Mouse (Mus musculus) right cerebral cortex, postnatal 4 days (tissue): ENCODE measurements around the gene Kcnh8.

Experiments used
- DNase-seq: peaks from one replicate; pipeline ENCODE4 v3.0.0-alpha.2; 2022

Gene Kcnh8

GRCm38 (mm10) chr17:52602093-52602780, at the start of gene Kcnh8:
Gene Kcnh8 (plus strand): TSS chr17:52602709.
- DNase-seq: peak; percentile 55

DNA sequence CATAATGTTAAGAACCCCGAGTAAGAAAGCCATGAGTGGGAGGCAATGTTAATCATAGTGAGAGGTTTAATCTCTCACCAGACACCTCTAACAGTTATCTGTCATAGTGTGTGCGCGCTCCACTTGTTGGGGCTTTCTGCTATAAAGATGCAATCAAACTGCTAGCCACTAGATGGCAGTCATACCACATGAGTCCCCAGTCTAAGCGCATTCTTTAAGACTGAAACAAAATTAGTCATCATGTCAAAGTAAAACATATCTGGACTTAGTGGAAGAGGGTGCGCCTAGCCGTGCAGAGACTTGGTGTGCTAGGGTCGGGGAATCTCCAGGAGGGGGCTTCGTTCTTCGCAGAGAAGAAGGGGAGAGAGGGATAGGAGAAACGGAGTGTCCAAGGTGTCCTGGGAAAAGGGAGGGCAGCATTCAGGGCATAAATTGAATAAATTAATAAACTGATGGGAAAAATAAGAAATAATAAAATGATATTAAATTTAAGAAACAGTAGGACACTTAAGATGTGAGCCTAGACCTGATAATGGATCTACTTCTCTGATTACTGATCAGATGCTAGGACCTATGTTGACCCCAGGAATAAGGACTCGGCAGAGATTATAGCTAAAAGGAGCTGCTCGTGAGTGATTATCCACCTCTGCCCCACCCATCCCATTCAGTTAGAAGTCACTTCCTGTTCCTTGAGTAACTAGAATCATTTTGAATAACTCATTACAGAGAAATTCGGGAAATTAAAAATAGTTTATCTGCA, 42.4 kb upstream of the Kcnh8 start:
- peak; percentile 41 for DNase-seq

DNA sequence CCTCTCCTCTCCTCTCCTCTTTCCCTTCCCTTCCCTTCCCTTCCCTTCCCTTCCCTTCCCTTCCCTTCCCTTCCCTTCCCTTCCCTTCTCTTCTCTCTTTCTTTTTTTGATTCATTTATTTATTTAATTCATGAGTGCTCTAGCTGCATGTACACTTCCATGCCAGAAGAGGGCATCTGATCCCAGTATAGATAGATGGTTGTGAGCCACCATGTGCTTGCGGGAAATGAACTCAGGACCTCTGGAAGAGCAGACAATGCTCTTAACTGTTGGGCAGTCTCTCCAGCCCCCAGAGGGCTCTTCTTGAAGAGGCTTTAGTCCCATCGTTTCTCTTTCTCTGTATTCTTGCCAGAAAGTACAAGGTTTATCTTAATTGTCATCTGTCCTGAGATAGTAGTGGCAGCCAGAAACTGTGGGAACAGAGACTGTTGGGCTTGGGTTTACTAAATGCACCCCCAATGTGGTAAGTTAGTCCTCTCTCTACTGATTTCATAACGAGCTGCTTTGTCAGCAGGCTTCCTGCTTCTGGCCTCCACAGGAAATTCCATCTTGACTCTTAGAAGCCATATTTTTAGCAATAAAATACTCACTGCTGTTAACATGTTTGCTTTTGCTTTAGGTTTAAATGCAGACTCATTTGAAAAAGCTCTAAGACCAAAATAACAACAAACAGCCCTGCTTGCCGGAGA, 36.9 kb upstream of the Kcnh8 start:
- DNase-seq: no peak

DNA sequence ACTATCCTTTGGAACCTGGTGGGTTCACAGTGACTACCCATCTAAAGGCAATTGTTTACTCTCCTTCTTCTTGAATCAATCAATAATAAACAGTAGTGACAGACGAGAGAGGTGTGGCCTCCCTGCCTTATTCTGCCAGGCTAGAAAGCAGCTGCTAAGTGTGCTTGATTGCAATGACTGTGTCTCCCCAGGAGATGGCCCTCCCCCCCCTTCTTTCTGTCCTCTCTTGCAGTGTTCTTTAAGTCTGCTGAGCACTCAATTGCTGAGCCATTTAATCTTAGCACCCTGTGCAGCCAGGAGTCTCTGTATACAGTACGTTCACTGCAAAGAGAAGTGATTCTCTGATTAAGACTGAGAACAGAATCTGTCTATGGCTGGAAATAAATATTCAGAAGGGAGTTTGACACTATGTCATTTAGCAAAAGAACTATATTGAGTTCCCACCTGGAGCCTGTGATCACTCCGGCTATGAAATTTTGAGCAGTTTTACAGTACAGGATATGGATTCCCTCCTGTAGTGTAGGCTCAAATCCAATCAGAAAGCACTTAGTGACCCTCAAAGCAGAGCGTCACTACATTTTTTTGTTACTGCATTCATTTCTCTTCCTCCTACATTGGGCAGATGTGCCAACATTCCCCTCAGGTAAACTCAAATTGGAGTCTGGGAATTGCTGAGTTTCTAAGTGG, 32.8 kb upstream of the Kcnh8 start:
- peak; percentile 37 for DNase-seq

- no peak for DNase-seq
These were observed 30.3 kb upstream of the Kcnh8 start for GRCm38 (mm10) chr17:52572229-52572628.

DNA sequence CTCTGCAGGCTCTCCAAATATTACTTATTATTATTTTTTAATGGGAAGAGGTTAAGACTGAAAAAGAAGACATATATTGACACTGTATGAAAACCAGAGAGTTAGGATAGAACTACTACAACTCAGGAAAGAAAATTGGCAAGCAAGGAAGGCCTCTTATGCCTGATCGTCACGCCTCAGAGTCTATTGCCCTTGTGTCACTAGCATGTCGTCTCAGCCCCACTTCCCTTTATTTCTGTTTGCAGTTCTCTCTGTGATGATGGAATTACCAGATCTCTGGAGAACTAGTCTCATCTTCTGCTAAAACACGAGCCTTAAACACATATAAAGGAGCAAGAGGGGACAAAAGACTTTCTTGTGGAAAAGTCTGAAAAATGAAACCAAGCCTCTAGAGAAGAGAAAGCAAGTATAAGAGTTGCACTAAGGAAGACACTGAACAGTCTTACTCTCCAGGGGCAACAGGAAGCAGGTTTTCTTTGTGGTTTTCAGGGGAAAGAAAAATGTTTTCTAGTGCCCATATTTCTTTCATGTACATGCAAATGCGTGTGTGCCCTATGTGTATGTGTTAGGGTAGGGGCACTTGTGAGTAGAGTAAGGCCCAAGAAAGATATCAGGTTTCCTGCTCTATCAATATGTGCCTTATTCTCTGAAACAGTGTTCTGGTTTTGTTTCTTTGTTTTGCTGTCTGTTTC, 10.9 kb upstream of the Kcnh8 start:
- DNase-seq: no peak

DNA sequence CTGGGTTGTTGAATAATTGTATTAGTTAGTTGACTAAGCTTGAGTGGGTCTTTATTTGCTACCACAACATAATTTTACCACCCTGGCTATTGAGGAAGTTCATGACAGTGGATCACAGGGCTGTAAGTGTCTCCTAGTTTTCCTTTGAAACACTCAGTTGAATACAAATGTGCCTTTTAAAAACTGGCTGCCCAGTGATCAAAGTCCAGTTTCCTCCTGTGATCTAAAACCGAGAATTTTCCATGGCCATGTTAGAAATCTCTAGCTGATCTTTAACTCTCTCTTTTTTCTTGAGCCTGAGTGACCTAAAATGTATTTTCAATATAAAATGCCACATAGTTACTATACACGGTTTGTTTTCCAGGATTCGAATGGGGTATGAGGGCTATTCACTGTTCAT, 3.4 kb upstream of the Kcnh8 start:
- no peak for DNase-seq

DNA sequence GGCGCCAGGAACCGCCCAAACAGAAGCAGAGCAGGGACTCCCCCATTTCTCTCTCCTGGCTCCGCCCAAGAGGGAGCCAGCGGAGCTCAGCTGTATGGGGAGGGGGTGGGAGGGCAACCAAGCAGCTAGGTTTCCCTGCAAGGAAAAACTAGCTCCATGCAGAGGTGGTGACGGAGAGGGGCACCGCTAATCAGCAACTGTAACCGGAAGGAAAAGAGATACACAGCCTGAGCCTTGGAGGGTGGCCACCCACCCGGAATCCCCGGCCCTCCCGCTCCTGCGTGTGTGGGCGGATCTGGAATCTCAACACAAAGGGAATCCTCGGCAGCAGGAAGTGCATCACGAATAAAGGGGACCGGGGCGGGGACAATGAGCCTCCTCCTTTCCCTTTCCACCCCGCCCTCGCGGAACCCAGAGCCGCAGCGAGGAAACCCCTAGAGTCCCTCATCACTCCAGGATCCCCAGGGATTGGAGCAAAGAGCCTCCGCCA, 1.6 kb upstream of the Kcnh8 start:
- DNase-seq: peak; percentile 73

GRCm38 (mm10) chr17:52602781-52603170, 267 bp downstream of the Kcnh8 start:
- no peak for DNase-seq

- DNase-seq: no peak
These were observed 902 bp downstream of the Kcnh8 start for GRCm38 (mm10) chr17:52603411-52603810.

DNA sequence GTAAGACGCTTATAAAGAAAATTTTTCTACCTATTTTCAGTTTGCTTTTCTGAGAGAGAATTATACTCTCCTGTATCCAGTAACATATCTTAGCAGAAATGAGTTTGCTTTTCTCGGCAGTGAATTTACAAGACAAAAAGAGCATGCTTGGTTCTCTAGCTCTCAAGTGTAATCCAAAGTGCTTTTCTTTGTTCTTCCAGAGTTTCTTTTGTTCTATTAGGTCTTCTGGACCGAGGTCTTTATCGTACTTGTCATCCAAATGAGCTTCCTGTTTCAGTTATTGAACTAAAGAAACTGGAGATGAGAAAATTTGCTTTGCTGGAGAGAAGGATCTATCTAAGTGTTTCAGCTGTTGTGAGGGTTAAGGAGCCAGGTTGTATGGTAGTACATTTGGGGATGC, 8.9 kb downstream of the Kcnh8 start:
- DNase-seq: no peak

- no peak for DNase-seq
These were observed 46.7 kb downstream of the Kcnh8 start for GRCm38 (mm10) chr17:52649186-52649585.

GRCm38 (mm10) chr17:52691988-52692387, 89.5 kb downstream of the Kcnh8 start:
- DNase-seq: no peak

- DNase-seq: no peak
These were observed 99.4 kb downstream of the Kcnh8 start for GRCm38 (mm10) chr17:52701944-52702343.

DNA sequence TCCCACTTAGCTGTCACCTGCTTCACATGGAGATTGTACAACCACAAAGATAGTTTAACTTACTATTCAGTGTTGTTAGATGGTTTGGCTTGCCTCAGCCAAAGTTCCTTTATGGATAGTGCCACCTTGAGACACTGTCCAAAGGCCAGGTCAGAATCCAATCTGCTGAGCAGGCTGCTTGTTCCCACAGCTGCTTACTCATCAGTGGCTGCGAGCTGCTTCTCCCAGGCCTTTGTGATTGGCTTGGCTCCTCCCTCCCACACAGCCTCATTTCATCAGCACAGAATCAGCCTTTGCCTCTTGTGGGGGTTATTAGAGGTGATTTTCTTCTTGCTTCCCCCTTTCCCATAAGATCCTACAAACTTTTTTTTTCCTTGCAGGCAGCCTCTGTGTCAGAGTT, 109.8 kb downstream of the Kcnh8 start:
- no peak for DNase-seq

DNA sequence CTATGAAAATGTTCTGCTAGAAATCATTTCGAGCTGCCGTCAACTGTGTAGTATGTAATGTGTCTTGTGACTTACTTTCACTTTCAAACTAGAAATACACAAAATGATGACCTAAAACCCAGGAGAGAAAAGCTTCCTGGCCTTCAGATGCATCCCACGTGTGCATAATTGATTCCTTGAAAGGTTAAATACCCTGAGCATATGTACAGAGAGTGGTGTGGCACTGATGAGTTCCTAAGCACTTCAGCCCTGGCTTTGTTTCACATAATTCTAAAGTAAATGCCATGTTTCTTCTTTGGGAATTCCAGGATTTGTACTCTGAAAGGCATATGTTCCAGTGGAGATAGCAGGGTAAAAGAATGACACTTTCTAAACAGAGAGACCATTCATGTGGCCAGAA, 119.7 kb downstream of the Kcnh8 start:
- DNase-seq: no peak

DNA sequence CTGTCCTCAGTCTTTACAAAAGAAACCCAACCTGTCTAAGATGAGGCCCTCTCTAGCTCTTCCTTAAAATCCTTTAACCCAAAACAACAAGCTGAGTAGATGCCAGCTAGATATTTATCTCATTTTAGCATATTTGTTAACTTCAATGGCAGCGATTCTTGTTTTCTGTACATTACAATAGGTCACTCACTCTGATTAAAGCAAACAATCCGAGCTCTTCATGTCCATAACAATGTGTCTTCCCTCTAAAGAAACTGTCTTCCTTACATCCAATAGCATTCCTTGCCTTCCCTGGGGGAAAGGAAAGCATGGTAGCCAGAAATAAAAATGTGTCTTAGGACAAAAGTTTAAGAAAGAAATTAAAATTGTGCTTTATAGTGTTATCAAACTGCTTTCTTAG, 126.3 kb downstream of the Kcnh8 start:
- DNase-seq: no peak

DNA sequence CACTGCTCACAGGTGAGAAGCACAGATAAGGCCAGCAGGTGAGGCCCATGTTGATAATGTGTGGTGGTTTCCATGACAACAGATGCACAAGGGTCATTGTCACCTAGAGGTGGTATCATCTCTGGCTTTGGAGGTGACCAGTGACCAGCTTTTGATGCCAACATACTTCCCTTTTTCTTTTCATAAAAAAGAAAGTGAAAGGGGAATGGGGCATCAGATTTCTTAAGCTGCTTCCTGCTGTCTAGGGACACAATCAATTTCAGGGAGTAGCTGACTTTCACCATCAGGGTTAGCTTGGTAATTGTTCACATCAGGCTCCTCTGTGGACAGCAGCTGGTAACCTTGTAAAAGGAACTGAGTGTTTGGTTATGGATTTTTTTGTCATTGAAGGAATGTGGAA, 135.9 kb downstream of the Kcnh8 start:
- DNase-seq: no peak

GRCm38 (mm10) chr17:52788151-52788550, 185.6 kb downstream of the Kcnh8 start:
- DNase-seq: no peak

DNA sequence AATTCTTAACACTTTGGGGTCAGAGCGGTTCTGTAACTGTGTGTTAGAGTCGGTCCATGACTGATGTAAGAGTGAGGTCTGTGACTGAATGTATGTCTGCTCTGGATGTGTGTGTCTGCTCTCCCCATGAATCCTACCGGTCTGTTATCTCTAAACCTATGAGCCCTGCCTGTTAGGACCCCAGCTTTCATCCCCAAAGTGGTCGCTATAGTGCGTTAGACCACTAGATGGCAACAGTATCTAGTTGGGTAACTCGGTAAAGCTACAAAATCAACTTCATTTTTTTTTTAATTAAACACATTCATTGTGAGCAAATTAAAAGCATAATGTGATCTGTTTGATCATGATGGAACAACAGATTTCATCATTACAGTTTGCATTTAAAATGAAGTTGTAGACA, 202.0 kb downstream of the Kcnh8 start:
- no peak for DNase-seq

- no peak for DNase-seq
These were observed 208.3 kb downstream of the Kcnh8 start for GRCm38 (mm10) chr17:52810773-52811172.

- no peak for DNase-seq
These were observed 216.5 kb downstream of the Kcnh8 start for GRCm38 (mm10) chr17:52819007-52819406.

GRCm38 (mm10) chr17:52829678-52830077, 227.2 kb downstream of the Kcnh8 start:
- no peak for DNase-seq
